Mouse (Mus musculus) small intestine, adult 2 months (tissue): ENCODE measurements around the gene Spag9.

ENCODE experiments used
- CTCF ChIP-seq: fragments of 200-500 bp; IDR thresholded peaks from 2 replicates; pipeline ENCODE4 v1.5.1; 2012; ENCODE audit warnings: low read depth, mild to moderate bottlenecking, control low read depth, inconsistent platforms, low read length, moderate library complexity, mixed read lengths; ENCODE audit not compliant: insufficient replicate concordance, insufficient read length; ENCODE audit errors: extremely low read depth
- POLR2A ChIP-seq: fragments of 200-500 bp; IDR thresholded peaks from 2 replicates; pipeline ENCODE4 v1.6.1; 2012; ENCODE audit warnings: low read depth, mild to moderate bottlenecking, control low read depth, inconsistent platforms, low read length, moderate library complexity

DNA sequence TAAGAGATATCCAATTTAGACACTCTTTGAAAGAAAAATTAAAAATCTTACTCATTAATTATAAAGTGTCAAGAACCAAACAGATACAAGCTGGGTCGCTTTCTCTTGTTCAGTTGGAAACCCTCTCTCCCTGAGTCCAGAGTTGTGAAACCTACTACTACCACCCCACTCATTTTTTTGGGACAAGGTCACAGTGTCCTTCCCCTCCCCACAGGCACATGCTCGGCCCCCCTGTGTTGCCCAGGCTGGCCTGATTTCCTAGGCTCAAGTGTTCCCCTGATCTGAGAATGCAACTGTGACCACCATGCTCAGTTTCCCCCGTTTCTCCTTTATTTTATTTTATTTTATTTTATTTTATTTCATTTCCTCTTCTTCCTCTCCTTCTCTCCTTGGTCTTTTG is 158.3 kb downstream of the Spag9 start:
- TF ChIP-seq POLR2A (no peak), CTCF (no peak)
